Mouse (Mus musculus) c-Kit-negative CD71-positive TER-119-positive erythroid progenitor cells, embryonic 14.5 days (primary cell): ENCODE results near the gene Rtn3.
"Not testable (repeated sequence)": the region's sequence is repeated elsewhere in the genome, so short reads cannot be mapped to it uniquely, and the experiment has no call there.

Experiments used
- DNase-seq: peaks from one replicate; pipeline ENCODE4 v3.0.0-alpha.2; 2013; ENCODE audit warnings: low read depth, low spot score

Gene Rtn3

DNA sequence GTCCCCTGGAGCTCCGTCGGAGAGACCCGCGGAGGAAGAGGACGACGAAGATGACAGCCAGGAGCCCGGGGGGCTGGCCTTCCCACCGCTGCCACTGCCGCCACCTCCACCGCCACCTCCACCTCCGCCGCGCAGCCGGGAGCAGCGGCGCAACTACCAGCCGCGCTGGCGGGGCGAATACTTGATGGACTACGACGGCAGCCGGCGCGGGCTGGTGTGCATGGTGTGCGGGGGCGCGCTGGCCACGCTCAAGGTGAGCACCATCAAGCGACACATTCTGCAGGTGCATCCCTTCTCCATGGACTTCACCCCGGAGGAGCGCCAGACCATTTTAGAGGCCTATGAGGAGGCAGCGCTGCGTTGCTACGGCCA is 60.4 kb downstream of the Rtn3 start:
- DNase-seq = no peak

DNA sequence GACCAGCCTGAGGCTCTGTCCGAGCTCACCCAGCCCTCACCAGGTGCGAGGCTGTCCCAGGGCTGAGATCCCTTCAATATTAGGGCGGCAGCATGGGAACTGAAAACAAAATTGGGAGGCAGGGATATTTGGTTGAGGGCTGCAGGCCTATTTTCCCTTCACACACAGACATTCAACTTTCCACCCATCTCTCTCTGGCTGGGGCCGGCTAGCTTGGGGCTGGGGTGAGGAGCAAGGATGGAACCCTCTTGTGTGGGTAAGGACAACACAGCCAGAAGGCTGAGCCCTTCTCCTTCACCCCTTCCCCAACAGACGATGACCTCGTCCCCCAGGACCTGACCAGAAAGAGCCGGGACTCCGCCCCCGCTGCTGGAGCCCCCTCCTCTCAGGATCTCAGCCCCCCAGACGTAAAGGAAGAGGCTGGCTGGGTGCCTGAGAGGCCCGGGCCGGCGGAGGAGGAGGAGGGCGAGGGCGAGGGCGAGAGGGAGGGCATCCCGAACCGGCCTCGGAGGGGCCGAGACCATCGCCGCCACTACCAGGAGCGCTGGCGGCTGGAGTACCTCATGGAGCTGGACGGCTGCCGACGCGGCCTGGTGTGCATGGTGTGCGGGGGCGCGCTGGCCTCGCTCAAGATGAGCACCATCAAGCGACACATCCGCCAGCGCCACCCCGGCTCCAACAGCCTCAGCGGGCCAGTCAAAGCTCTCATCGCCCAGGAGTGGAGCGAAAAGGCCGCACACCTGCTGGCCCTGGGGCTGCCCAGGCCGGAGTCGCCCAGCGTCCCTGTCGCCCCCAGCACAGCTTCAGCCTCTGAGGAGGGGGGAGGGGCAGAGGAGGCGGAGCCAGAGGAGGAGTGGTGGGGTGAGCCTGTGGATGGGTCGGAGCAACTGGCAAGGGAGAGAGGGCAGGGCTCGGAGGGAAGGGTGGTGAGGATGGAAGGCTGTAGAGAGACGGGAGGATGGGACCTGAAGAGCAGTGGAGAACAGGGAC is 61.2 kb downstream of the Rtn3 start:
- DNase-seq = no peak

DNA sequence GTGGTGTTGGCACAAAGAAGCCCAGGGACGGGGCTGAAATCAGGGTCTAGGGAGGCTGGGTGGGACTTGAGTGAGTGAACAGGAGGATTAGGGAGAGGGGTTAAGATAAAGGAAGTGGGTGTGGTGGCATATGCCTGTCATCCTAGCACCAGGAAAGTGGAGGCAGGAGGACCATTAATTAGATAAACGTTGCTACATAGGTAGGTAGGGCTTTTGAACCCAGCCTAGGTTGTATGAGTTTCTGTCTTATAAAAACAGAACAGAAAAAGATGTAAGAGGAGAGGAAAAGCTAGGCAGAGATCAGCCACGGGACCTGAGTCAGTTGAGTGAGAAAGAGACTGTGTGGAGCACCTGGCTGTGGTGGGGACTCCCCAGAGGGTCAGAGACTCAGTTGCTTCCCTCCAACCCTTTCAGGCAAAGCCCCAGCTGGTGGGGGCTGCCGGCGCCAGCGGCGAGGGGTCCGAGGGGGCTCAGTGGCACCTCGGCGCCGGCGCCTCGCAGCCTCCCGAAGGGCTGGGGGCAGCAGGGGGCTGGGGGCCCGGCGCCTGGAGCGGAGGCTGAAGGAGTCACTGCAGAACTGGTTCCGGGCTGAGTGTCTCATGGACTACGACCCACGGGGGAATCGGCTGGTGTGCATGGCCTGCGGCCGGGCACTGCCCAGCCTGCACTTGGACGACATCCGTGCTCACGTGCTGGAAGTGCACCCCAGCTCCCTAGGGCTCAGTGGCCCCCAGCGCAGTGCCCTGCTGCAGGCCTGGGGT is 62.1 kb downstream of the Rtn3 start:
- DNase-seq = no peak

DNA sequence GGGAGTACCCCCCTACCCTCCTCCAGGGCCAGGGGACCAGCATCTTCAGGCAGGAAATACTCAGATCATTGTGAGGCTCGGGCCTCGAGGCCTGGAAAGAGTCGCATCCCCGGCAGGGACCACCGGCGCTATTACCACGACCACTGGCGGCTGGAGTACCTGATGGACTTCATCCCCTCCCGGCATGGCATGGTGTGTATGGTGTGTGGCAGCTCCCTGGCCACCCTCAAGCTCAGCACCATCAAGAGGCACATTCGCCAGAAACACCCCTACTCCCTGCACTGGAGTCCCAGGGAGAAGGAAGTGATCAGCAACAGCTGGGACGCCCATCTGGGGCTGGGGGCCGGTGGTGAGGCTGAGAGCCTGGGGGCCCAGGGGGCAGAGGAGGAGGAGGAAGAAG is 63.0 kb downstream of the Rtn3 start:
- DNase-seq = no peak

DNA sequence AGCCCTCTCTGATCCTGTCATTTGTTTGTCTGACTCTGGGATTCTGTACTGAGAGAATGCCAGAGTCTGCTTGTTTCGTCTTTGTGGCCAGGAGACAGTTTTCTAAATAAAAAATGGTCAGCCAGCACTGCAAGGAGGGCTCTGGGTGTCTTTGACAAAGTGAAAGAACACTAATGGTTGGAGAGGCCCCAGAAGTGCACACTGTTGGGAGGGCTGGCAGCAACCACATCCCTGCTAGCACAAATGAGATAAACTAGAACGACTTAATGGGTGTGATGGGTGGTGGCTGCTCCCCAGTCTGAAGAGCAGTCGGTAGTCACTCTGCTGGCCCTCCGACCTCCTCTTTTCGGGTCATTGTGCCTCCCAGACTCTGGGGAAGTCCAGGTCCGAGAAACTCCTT is 63.9 kb downstream of the Rtn3 start:
- DNase-seq = no peak

DNA sequence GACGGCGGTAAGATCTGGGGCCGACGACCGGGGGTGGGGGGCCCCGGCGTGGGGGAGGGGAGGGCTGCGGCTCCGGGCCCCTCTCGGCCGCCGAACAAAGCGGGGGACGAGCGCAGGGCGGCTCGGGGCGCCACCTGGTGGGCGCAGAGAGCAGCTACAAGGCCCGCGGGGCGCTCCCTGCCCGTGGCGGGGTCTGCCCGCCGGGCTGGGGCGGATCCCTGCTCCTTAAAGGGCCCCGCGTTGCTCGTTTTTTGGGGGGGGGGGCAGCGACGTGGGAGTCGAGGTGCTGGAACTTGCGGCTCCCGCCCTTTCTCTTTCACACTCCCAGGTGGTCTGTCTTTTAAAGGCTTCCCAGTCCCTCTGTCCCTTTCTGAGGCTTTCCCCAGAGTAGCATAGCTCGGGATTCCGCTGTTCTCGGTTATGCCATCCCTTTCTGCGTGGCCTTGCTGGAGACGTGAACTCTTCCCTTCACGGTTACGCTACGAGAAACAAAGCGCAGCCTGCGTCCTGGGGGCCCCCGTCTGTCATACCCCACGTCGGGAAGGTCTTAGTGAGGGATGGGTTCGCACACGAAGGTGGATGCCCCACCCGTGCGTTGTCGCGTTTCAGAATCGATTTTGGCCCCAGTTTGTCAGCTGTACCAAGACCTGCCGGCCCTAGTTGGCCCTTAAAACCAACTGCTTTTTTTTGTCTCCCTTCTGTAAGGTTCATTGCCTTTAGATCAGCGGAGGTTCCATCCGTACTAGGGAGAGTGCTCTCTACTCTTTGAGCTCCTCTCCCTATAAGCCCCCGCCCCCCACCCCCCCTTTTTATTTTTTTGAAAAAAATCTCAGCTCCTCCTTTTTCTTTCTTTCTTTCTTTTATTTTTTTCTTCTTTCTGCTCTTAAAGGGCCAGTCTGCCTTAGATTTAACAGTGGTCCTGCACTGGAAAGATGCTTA is 64.9 kb downstream of the Rtn3 start:
- peak; percentile 39 for DNase-seq

DNA sequence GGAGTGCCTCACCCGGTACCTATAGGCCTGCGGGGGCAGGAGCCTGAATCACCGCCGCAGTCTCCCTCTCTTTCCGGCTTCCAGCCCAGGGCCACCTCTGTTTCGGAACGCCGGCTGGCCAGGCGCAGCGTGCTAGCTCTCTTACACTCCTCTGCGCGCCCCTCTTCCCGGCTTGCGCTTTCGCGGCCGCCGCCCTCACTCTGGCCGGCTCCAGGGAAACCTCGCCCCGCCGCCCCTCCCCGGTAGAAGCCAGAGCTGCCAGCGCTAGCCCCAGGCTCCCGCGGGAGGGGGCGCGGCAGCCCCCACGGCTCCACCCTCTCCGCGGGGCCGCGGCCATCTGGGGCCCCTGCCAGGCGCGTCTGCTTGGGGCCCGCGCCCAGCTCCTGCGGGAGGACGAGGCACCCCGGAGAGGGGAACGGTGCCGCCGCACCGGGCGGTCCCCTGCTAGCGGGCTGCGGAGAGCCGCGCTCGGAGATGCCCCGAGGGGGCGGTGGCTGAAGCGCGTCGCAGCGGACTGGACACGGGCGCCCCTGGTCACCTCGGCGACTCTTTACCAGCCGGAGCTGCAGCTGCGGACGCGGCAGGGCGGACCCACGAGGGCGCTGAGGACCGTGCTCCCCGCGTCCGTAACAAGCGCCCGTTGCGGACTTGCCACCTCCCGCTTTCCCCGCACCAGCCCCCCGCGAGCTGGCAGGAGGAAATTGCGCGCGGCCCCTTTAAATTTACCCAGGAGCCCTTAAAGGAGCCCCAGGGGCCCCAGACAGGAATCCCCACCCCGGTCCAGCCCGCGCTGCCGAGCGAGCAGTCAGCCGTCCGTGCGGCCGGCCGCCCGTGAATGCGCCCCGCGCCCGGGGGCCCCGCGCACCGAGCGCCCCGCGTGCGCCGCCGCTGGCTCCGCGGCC is 66.0 kb downstream of the Rtn3 start, which contains the start of gene 2700081O15Rik:
Gene 2700081O15Rik (plus strand): TSS at position 792 of the 902 bp plus-strand sequence.
- DNase-seq = no peak

DNA sequence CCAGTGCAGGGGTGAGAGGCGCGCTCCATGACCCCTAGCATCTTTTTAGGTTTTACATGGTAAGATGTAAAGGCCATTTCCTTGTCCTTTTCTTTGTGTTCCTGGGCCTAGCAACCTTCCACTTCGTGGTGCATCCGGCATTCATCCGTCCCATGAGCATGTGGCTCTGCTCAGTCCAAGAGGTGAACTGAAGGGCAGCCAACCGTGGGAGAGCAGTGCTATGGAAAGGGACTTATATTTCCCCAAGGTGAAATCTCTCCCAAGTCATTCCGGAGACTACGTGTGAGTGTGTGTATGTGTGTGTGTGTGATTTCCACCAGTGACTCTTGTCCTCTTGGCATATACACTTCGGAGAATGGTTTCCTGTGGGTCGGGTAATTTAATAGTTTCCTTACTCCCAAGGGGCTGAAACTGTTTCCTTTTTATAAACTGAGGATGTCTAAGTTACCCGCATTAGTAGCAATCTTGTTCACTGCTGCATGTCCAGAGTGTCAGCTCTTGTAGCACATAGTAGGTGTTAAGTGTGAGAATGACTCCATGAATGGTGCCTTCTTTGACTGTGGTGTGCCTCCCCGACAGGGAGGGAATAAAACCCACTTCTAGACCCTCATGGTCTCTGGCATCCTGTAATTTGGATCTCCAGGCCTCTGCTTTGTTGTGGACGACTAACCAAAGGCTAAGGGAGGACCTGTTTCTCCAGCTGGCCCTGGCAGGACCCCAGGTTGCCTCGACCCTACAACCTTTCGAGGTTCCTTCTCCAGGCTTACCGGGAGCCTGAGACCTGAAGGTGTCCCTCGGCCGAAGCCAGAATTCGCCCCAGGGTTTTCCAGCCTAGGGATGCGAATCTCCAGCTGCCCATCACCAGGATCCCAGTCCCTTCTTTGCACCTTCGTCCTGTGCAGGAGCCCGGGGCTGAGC is 66.9 kb downstream of the Rtn3 start:
- DNase-seq = no peak

DNA sequence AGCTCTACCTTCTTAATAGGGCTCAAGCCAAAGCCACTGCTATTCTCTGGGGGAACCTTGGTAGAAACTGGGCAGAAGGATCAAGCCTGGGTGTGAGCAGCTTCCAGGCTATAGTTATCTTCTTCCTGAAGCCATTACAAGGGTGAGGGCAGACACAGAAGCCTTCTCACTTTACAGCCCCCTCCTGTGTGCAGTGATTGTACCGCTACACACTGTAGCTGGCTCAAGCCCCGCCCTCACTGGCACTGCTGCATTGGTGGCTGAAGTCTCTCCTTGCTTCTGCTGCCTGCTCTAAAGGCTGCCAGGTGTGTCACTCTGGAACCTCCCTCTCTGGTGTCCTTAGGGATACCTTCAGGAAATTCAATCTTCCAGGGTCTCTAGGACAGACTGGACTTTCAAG is 70.7 kb downstream of the Rtn3 start:
- DNase-seq = no peak

DNA sequence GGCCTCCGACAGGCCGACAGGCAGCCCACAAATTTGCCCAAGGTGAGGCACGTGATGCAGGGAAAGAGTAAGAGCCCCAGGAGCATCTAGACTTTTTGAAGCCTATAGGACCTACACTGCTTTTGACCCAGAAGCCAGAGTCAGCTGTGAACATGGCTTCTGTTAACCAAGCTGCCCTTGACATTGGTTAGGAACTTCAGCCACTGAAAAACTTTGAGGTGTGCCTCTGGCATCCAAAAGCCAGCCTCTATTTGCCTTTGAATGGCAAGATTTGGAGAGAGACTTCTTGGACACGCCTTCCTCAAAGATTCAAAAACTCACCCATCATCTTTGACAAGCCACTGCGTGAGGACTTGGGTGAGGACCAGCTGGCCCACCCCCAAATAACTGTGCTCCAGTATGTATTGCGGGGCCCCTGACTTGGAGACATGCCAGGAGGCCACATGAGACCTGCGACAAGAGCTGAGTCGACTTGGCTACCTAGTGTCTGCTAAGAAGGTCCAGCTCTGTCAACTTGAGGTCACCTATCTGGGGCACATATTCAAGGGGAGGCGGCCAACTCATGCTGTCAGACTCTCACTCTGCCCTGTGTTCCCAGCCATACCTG is 78.4 kb downstream of the Rtn3 start:
- no peak for DNase-seq

DNA sequence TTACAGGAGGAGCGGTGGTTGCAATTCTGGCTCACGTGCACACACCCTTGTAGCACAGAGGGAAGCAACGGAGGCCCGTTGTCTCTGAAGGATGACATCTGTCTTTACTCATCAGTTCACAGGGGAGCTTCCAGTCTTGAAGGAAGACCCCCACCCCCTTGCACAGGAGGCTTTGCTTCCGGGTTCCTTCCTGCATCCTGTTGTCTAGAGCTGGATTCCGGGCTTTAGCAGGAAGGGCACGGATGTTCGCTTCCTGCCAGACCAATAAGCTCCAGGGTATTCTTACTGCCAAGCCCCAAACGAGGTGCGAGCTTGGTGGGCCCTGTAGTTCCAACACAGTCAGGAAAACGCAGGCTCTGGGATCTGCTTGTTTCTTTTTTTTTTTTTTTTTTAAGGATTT is 82.4 kb downstream of the Rtn3 start:
- no peak for DNase-seq

DNA sequence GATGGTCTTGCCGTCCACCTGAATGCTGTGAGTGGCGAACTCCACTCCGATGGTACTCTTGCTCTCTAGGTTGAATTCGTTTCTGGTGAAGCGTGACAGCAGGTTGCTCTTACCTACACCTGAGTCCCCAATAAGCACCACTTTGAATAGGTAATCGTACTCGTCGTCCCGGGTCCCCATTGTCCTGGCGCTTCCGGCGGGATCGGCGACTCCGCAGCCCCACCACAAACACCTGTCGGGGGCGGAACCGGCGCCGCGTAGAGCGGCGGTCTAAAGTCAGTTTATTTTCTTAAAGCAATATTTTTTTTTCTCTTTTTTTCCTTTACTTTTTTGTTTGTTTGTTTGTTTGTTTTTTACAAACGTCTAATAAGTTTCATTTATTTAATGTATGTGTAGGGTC is 84.2 kb downstream of the Rtn3 start:
- DNase-seq = not testable (repeated sequence)

DNA sequence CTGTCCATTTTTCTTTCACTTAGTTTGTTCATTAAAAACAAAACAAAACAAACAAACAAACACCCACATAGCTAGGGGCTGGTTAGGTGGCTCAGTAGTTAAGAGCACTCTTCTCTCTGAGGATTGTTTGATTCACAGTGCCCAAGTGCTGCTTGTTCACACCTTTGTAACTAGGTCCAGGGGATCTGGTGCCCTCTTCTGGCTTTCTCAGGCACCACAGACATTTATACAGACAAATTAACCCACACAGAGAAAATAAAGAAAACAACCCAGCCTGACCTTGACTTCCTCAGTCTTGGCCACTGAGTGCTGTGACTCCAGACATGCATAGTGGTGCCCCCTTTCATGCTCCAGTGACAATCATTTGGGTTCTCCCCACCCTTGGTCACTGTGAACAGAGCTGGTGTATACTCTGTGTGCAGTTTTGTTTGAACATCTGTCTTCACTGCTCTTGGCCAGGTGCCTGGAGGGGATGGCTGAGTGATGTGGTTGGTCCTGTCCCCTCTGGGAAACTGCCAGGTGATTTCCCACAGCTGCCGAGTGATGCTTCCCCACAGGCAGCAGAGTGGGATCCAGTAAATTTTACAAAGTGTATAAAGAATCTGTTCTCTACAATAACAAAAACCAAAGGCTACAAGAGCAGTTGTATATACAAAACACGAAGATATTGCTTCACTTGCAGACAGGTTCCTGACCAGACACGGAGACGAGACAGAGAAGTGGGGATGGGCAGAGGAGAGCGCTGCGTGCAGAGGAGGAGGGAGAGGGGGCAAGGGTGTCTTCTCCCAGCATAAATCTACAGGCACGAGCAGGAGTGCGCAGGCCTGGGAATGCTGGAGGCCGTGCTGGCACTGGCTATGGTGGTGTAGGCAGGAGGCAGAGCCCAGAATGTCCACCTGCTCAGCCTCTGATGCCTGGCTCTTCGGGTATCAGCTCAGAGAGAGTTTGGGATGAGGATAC is 85.9 kb downstream of the Rtn3 start:
- DNase-seq = not testable (repeated sequence)

DNA sequence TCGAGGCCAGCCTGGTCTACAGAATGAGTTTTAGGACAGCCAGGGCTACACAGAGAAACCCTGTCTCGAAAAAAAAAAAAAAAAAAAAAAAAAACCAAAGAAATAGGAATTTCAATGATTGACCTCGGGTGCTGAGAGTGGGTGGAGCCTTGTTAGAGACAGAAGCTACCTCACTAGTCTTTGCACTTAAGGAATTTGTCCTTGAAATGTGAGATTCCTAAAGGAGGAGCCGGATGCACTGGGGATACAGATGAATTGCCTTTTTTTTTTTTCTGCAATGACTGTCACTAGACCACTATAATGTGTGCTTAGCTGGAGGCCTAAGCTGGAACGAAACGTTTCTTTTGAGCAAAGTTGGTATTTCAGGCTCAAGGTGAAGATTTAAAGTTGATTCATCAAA is 94.6 kb downstream of the Rtn3 start:
- DNase-seq = no peak

DNA sequence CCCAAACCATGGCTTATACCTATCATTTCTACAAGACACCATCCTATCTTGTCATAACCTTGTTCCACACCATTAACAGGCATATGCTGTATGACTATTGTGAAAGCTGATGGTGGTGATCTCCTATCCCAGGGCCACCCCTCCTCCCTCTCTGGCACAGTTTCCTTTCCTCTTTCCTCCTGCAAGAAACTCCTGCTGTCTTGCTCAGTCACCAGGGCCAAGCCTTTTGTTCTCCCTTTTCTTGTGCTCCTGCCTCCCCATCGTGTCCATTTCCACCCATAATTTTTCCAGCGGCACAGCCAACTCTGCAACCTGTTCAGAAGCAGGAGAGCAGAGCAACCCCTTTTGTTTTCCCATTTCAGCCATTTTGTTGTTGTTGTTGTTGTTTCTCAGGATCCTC is 97.0 kb downstream of the Rtn3 start:
- DNase-seq = no peak

DNA sequence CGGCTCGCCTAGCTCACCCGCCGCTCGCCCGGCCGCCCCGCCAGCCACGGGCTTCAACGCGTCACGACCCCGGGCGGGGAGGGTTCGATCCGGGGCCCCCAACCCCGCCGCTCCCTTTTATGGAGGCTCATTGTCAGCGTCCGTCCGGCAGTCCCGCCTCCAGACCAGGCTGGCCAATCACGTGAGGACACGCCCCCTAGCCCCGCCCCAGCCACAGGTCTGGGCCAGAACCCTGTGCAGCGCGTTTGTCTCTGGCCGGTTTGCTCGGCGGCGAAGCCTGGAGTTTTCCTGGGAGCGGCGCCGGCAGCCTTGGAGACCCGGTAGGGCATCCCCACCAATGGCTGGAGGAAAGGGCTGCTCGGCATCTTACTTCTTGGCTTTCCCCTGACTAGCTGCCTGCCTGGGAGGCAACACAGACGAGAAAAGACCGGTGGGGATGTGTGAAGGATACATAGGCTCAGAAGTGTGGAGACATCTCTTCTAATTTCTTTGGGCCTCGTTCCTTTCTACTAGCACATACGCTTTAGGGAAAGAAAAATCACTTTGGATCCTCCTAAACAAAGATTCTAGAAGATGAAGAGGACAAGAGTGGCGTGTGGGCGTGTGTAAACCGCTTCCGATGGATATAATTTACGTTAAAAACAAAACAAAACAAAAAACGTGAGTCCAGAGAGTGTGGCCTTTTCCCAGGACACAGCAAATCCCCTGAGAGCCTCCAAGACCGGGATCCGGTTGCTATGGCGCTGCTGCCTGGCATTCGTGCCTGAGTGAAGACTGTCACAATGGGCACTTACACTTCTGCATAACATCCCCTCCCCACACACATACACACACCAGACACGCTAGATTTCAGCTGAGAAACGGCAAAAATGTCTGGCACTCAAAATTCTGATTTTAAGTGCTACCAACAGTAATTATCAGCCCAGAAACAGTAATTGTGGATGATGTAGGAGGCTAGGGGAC is 99.9 kb downstream of the Rtn3 start, which contains the start of gene Spindoc:
Gene Spindoc (minus strand): TSS at position 92 of the 963 bp plus-strand sequence.
- DNase-seq = peak; percentile 88
